Mouse (Mus musculus): ENCODE data around the gene Megf8. TPM values are rescaled to one million over a fixed set of nuclear protein-coding genes. Genes with fewer than 3 reads are reported as not detected.
A peak's percentile ranks its signal among the peaks of the same experiment; 100 is the strongest.
"Not testable (repeated sequence)": the region's sequence is repeated elsewhere in the genome, so short reads cannot be mapped to it uniquely, and the experiment has no call there.

Megf8 gene
- total and polyA plus RNA-seq, 2 experiments = 1.5 to 5.1 TPM

- DNase-seq (ENCODE audit: extremely low read depth, low read depth, low spot score) = no peak
- H3K79me2 ChIP-seq (ENCODE audit: control insufficient read depth, insufficient read depth, low read length) = peaks cover 17% of the 10 kb centered on the region; the same call in 1 of the 2 replicates
Measured at GRCm38 (mm10) chr7:25394754-25395153, 77.8 kb downstream of the Megf8 start.

GRCm38 (mm10) chr7:25395186-25395557 lies 78.2 kb downstream of the Megf8 start:
- Histone ChIP-seq H3K36me3 (ENCODE audit: control insufficient read depth, insufficient read depth, low read length) (no peaks in the 10 kb centered on the region), H3K79me2 (ENCODE audit: control insufficient read depth, insufficient read depth, low read length) (peaks cover 17% of the 10 kb centered on the region; the same call in 1 of the 2 replicates), H3K9ac (ENCODE audit: low read depth, low read length) (peak overlapping the region; percentile 84), H3K4me3 (ENCODE audit: insufficient read depth, low read depth, low read length) (peak overlapping the region; percentile 87), H3K27ac (replicated peaks; ENCODE audit: insufficient read depth, low read depth, low read length) (peak overlapping the region; percentile 85), H3K4me1 (ENCODE audit: control insufficient read depth, insufficient read depth, low read length) (peaks cover 44% of the 10 kb centered on the region), H3K27me3 (ENCODE audit: control insufficient read depth, insufficient read depth, low read length) (no peaks in the 10 kb centered on the region)
- under 1% methylated on average over 22 of the region's 22 CpGs for WGBS
- TF ChIP-seq POLR2A (IDR thresholded peaks at IDR 0.05; ENCODE audit: extremely low read depth, insufficient read depth, low read length) = no peak
- no peak for TF ChIP-seq CTCF (IDR thresholded peaks at IDR 0.05; ENCODE audit: low read depth, low read length)
- no peak for DNase-seq (ENCODE audit: extremely low read depth, low read depth, low spot score)

More at GRCm38 (mm10) chr7:25394754-25395153, 77.8 kb downstream of the Megf8 start:
- Histone ChIP-seq H3K9ac (ENCODE audit: low read depth, low read length) (peak overlapping the region; percentile 84), H3K27ac (replicated peaks; ENCODE audit: insufficient read depth, low read depth, low read length) (peak overlapping the region; percentile 85), H3K36me3 (ENCODE audit: control insufficient read depth, insufficient read depth, low read length) (no peaks in the 10 kb centered on the region), H3K4me3 (ENCODE audit: insufficient read depth, low read depth, low read length) (peak overlapping the region; percentile 87), H3K27me3 (ENCODE audit: control insufficient read depth, insufficient read depth, low read length) (no peaks in the 10 kb centered on the region), H3K4me1 (ENCODE audit: control insufficient read depth, insufficient read depth, low read length) (peaks cover 46% of the 10 kb centered on the region)
- no peak for TF ChIP-seq CTCF (IDR thresholded peaks at IDR 0.05; ENCODE audit: low read depth, low read length)
- no peak for TF ChIP-seq POLR2A (IDR thresholded peaks at IDR 0.05; ENCODE audit: extremely low read depth, insufficient read depth, low read length)
- 11% methylated on average over 7 of the region's 7 CpGs for WGBS

- DNase-seq (ENCODE audit: extremely low read depth, low read depth, low spot score) = peak; percentile 89
- H3K27me3 ChIP-seq (ENCODE audit: control insufficient read depth, insufficient read depth, low read length) = no peaks in the 10 kb centered on the region
- peak overlapping the region; percentile 85 for H3K27ac ChIP-seq (replicated peaks; ENCODE audit: insufficient read depth, low read depth, low read length)
- peak overlapping the region; percentile 84 for H3K9ac ChIP-seq (ENCODE audit: low read depth, low read length)
- H3K36me3 ChIP-seq (ENCODE audit: control insufficient read depth, insufficient read depth, low read length) = no peaks in the 10 kb centered on the region
- H3K4me1 ChIP-seq (ENCODE audit: control insufficient read depth, insufficient read depth, low read length) = peaks cover 38% of the 10 kb centered on the region
- WGBS = 4% methylated on average over 52 of the region's 52 CpGs
- peak overlapping the region; percentile 87 for H3K4me3 ChIP-seq (ENCODE audit: insufficient read depth, low read depth, low read length)
- peaks cover 17% of the 10 kb centered on the region; the same call in 1 of the 2 replicates for H3K79me2 ChIP-seq (ENCODE audit: control insufficient read depth, insufficient read depth, low read length)
- TF ChIP-seq CTCF (IDR thresholded peaks at IDR 0.05; ENCODE audit: low read depth, low read length) (no peak), POLR2A (IDR thresholded peaks at IDR 0.05; ENCODE audit: extremely low read depth, insufficient read depth, low read length) (peak; percentile 62; the same call in 1 of the 2 replicates)
Measured at GRCm38 (mm10) chr7:25395558-25396521, 78.9 kb downstream of the Megf8 start.

- 95% methylated on average over 14 of the region's 14 CpGs for WGBS
- TF ChIP-seq POLR2A (IDR thresholded peaks at IDR 0.05; ENCODE audit: extremely low read depth, insufficient read depth, low read length) (no peak), CTCF (IDR thresholded peaks at IDR 0.05; ENCODE audit: low read depth, low read length) (no peak)
- Histone ChIP-seq H3K4me1 (ENCODE audit: control insufficient read depth, insufficient read depth, low read length) (peaks cover 31% of the 10 kb centered on the region), H3K27me3 (ENCODE audit: control insufficient read depth, insufficient read depth, low read length) (no peaks in the 10 kb centered on the region), H3K4me3 (ENCODE audit: insufficient read depth, low read depth, low read length) (peak overlapping the region; percentile 4; the same call in 1 of the 2 replicates), H3K79me2 (ENCODE audit: control insufficient read depth, insufficient read depth, low read length) (peaks cover 16% of the 10 kb centered on the region; the same call in 1 of the 2 replicates), H3K36me3 (ENCODE audit: control insufficient read depth, insufficient read depth, low read length) (no peaks in the 10 kb centered on the region), H3K9ac (ENCODE audit: low read depth, low read length) (peak overlapping the region; percentile 8; the same call in 1 of the 2 replicates), H3K27ac (replicated peaks; ENCODE audit: insufficient read depth, low read depth, low read length) (peak overlapping the region; percentile 83)
- no peak for DNase-seq (ENCODE audit: extremely low read depth, low read depth, low spot score)
Measured at GRCm38 (mm10) chr7:25396621-25397020, 79.7 kb downstream of the Megf8 start.

- no peak for DNase-seq (ENCODE audit: extremely low read depth, low read depth, low spot score)
- H3K4me1 ChIP-seq (ENCODE audit: control insufficient read depth, insufficient read depth, low read length) = peaks cover 16% of the 10 kb centered on the region
- H3K4me3 ChIP-seq (ENCODE audit: insufficient read depth, low read depth, low read length) = no peak within 1 kb of the TSS
- 95% methylated on average over 1 of the region's 1 CpGs for WGBS
- no peak within 1 kb of the TSS for H3K27ac ChIP-seq (replicated peaks; ENCODE audit: insufficient read depth, low read depth, low read length)
- TF ChIP-seq CTCF (IDR thresholded peaks at IDR 0.05; ENCODE audit: low read depth, low read length) = no peak
- TF ChIP-seq POLR2A (IDR thresholded peaks at IDR 0.05; ENCODE audit: extremely low read depth, insufficient read depth, low read length) = no peak
- peaks cover 9% of the 10 kb centered on the region; the same call in 1 of the 2 replicates for H3K79me2 ChIP-seq (ENCODE audit: control insufficient read depth, insufficient read depth, low read length)
- no peaks in the 10 kb centered on the region for H3K36me3 ChIP-seq (ENCODE audit: control insufficient read depth, insufficient read depth, low read length)
- H3K27me3 ChIP-seq (ENCODE audit: control insufficient read depth, insufficient read depth, low read length) = no peaks in the 10 kb centered on the region
- no peak within 1 kb of the TSS for H3K9ac ChIP-seq (ENCODE audit: low read depth, low read length)
Measured at GRCm38 (mm10) chr7:25398610-25399009, 81.6 kb downstream of the Megf8 start, which contains the start of gene Lipe. Gene Lipe (minus strand): TSS chr7:25398710.

- DNase-seq (ENCODE audit: extremely low read depth, low read depth, low spot score); H3K79me2 ChIP-seq (ENCODE audit: control insufficient read depth, insufficient read depth, low read length); H3K9ac ChIP-seq (ENCODE audit: low read depth, low read length); H3K27ac ChIP-seq (replicated peaks; ENCODE audit: insufficient read depth, low read depth, low read length); H3K27me3 ChIP-seq (ENCODE audit: control insufficient read depth, insufficient read depth, low read length); H3K4me3 ChIP-seq (ENCODE audit: insufficient read depth, low read depth, low read length); H3K36me3 ChIP-seq (ENCODE audit: control insufficient read depth, insufficient read depth, low read length): not testable (repeated sequence)
- H3K4me1 ChIP-seq (ENCODE audit: control insufficient read depth, insufficient read depth, low read length) = peaks cover 12% of the 10 kb centered on the region
Measured at GRCm38 (mm10) chr7:25399028-25399427, 82.1 kb downstream of the Megf8 start.
